ENCODE assay signal across 16 mouse cellular contexts in the genomic region with DNA sequence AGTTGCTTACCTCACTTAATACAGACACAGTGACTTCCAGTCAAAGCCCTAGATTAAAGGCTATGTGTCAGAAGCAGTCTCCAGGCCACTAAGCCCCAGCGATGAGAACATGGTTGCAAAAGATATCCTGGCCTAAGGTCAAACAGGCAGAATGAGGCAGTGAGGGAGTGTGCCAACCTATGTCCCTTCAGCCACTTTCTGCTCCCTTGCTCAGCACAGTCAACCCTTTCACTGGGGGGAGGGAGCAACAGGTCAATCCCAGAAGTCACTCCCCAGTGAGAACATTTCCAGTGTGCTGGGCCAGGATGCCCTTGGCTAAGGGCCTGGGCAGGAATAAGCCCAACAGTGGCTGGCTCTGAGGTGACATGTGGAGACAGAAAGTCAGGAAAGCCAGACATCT. TPM values are rescaled to one million over a fixed set of nuclear protein-coding genes. Genes with fewer than 3 reads are reported as not detected.
A peak's percentile ranks its signal among the peaks of the same experiment; 100 is the strongest.
DNase-seq lines count a peak whose midpoint lies in the region; ATAC-seq lines count a peak whose summit lies in the region.
"Had no signal": no experiment of that assay in that cellular context is flagged by ENCODE, and none has a peak within 500 bp of the region (broad histone marks: within the 10 kb centered on the region; RNA-seq: fewer than 3 reads in every experiment).

No protein-coding gene starts in this region.

- H3K4me3 ChIP-seq in hindbrain, embryonic 13.5 days: no peak overlapping the region
- H3K4me3 ChIP-seq: embryonic facial prominence, embryonic 13.5 days; liver, embryonic 13.5 days had no signal

- intact Hi-C loops in gastrocnemius, postnatal 14 days (cut with DNase I; ENCODE audit: low total_unique reads): no loop called here
- intact Hi-C loops in left cerebral cortex, postnatal 10 days (cut with DNase I): no loop called here

- no peak overlapping the region for H3K9ac ChIP-seq in hindbrain, embryonic 13.5 days
- H3K9ac ChIP-seq: embryonic facial prominence, embryonic 13.5 days; liver, embryonic 13.5 days; lung, embryonic 14.5 days had no signal

- no peaks in the 10 kb centered on the region for H3K9me3 ChIP-seq in hindbrain, embryonic 13.5 days
- H3K9me3 ChIP-seq: embryonic facial prominence, embryonic 13.5 days; liver, embryonic 13.5 days had no signal

- ATAC-seq in hindbrain, embryonic 13.5 days (ENCODE audit: low FRiP score): no peak
- ATAC-seq: hindbrain, embryonic 16.5 days; intestine, postnatal 0 days had no signal

- H3K27me3 ChIP-seq in hindbrain, embryonic 13.5 days: no peaks in the 10 kb centered on the region
- H3K27me3 ChIP-seq: embryonic facial prominence, embryonic 13.5 days; liver, embryonic 13.5 days had no signal

- no peak overlapping the region for H3K27ac ChIP-seq in hindbrain, embryonic 13.5 days
- H3K27ac ChIP-seq: embryonic facial prominence, embryonic 13.5 days; liver, embryonic 13.5 days had no signal

- 89% methylated on average over 1 of the region's 1 CpGs for WGBS in hindbrain, embryonic 13.5 days

- no peak overlapping the region for H3K4me2 ChIP-seq in hindbrain, embryonic 13.5 days
- H3K4me2 ChIP-seq: embryonic facial prominence, embryonic 13.5 days; liver, embryonic 13.5 days; lung, embryonic 14.5 days had no signal

- no peaks in the 10 kb centered on the region for H3K4me1 ChIP-seq in hindbrain, embryonic 13.5 days (replicated peaks)
- H3K4me1 ChIP-seq: embryonic facial prominence, embryonic 13.5 days; liver, embryonic 13.5 days had no signal

- DNase-seq in gastrocnemius, postnatal 14 days: peak; percentile 11
- no peak for DNase-seq in gastrocnemius, adult 18-20 months (ENCODE audit: low spot score)
- peak; percentile 5 for DNase-seq in 3T3-L1 (ENCODE audit: low read depth, low spot score)
- peak; percentile 52 for DNase-seq in adrenal gland, postnatal 10 days
- DNase-seq in heart, adult 9 months (ENCODE audit: low spot score in 2 of 2): peak; percentile 5 to 15
- DNase-seq in left cerebral cortex, postnatal 10 days (ENCODE audit: extremely low spot score in 1 of 2, low spot score in 2 of 2): no peak
- DNase-seq in right cerebral cortex, adult 18-20 months: no peak
- DNase-seq: cerebellum, adult 9-11 months; liver, embryonic 13.5 days; lung, embryonic 14.5 days; lung, postnatal 4 days; right cerebral cortex, postnatal 25 days had no signal

- H3K36me3 ChIP-seq in hindbrain, embryonic 13.5 days: no peaks in the 10 kb centered on the region
- H3K36me3 ChIP-seq: embryonic facial prominence, embryonic 13.5 days; liver, embryonic 13.5 days had no signal

RNA-seq across cellular contexts. Expression of a gene that starts 47.6 kb away (rescaled TPM):
- total RNA-seq in gastrocnemius, postnatal 14 days (2021): 1 to 10 TPM; 8.3 to 8.8 TPM
- 1 to 10 TPM; 2.6 to 3.2 TPM for total RNA-seq in gastrocnemius, adult 18-20 months (2021)
- 10 to 100 TPM; 21.8 to 25.0 TPM for total RNA-seq in adrenal gland, postnatal 10 days (2021)
- total RNA-seq in left cerebral cortex, postnatal 10 days (2021): 10 to 100 TPM; 47.0 to 52.4 TPM
- polyA plus RNA-seq in hindbrain, embryonic 13.5 days (2015; fragmentation: Nextera tagmentation; extraction: Ambion mirVana): 10.4 and 10.6 TPM in 2 replicates

Comparison
In these comparisons a context has a peak if more than half of its experiments do, and no peak if none do; other contexts are left out.
1. DNase-seq: peak in gastrocnemius, postnatal 14 days (single experiment), 3T3-L1 (single experiment), adrenal gland, postnatal 10 days (single experiment) and heart, adult 9 months (2 of 2); none in gastrocnemius, adult 18-20 months (single experiment), left cerebral cortex, postnatal 10 days (0 of 2) and right cerebral cortex, adult 18-20 months (single experiment).